Mouse (Mus musculus): Measurements from ENCODE around the gene Atg5. TPM values are rescaled to one million over a fixed set of nuclear protein-coding genes. Genes with fewer than 3 reads are reported as not detected.

Gene Atg5
- polyA plus RNA-seq, 1 experiment from 2014 or later = 50.3 TPM

GRCm38 (mm10) chr10:44340928-44341327 lies 72.8 kb downstream of the Atg5 start:
- Histone ChIP-seq H3K4me2 (ENCODE audit: low read depth, low read length) (no peak overlapping the region), H3K4me1 (replicated peaks; ENCODE audit: control insufficient read depth, insufficient read depth, low read length) (no peaks in the 10 kb centered on the region), H3K27me3 (ENCODE audit: control insufficient read depth, insufficient read depth, low read depth, low read length) (no peaks in the 10 kb centered on the region), H3K9ac (ENCODE audit: low read length) (no peak overlapping the region), H3K36me3 (ENCODE audit: control insufficient read depth, insufficient read depth, low read length) (no peaks in the 10 kb centered on the region), H3K9me3 (ENCODE audit: control insufficient read depth, low read length) (no peaks in the 10 kb centered on the region), H3K27ac (ENCODE audit: low read length) (no peak overlapping the region), H3K4me3 (ENCODE audit: low read length) (no peak overlapping the region)
- ATAC-seq (ENCODE audit: low read depth) = no peak
- WGBS = 88% methylated on average over 4 of the region's 4 CpGs

- no peaks in the 10 kb centered on the region for H3K4me1 ChIP-seq (replicated peaks; ENCODE audit: control insufficient read depth, insufficient read depth, low read length)
- ATAC-seq (ENCODE audit: low read depth) = no peak
- 93% methylated on average over 6 of the region's 6 CpGs for WGBS
- no peaks in the 10 kb centered on the region for H3K9me3 ChIP-seq (ENCODE audit: control insufficient read depth, low read length)
- no peak overlapping the region for H3K4me3 ChIP-seq (ENCODE audit: low read length)
- H3K9ac ChIP-seq (ENCODE audit: low read length) = no peak overlapping the region
- H3K36me3 ChIP-seq (ENCODE audit: control insufficient read depth, insufficient read depth, low read length) = no peaks in the 10 kb centered on the region
- no peak overlapping the region for H3K4me2 ChIP-seq (ENCODE audit: low read depth, low read length)
- H3K27me3 ChIP-seq (ENCODE audit: control insufficient read depth, insufficient read depth, low read depth, low read length) = no peaks in the 10 kb centered on the region
- no peak overlapping the region for H3K27ac ChIP-seq (ENCODE audit: low read length)
These were observed 73.8 kb downstream of the Atg5 start for GRCm38 (mm10) chr10:44341826-44342521.

GRCm38 (mm10) chr10:44343351-44343750 lies 75.2 kb downstream of the Atg5 start:
- Histone ChIP-seq H3K27ac (ENCODE audit: low read length) (no peak overlapping the region), H3K9me3 (ENCODE audit: control insufficient read depth, low read length) (no peaks in the 10 kb centered on the region), H3K9ac (ENCODE audit: low read length) (no peak overlapping the region), H3K4me3 (ENCODE audit: low read length) (no peak overlapping the region), H3K27me3 (ENCODE audit: control insufficient read depth, insufficient read depth, low read depth, low read length) (no peaks in the 10 kb centered on the region), H3K4me2 (ENCODE audit: low read depth, low read length) (no peak overlapping the region), H3K36me3 (ENCODE audit: control insufficient read depth, insufficient read depth, low read length) (no peaks in the 10 kb centered on the region), H3K4me1 (replicated peaks; ENCODE audit: control insufficient read depth, insufficient read depth, low read length) (no peaks in the 10 kb centered on the region)
- 81% methylated on average over 3 of the region's 3 CpGs for WGBS
- ATAC-seq (ENCODE audit: low read depth) = no peak

GRCm38 (mm10) chr10:44347549-44348172 lies 79.5 kb downstream of the Atg5 start:
- Histone ChIP-seq H3K4me1 (replicated peaks; ENCODE audit: control insufficient read depth, insufficient read depth, low read length) (no peaks in the 10 kb centered on the region), H3K27me3 (ENCODE audit: control insufficient read depth, insufficient read depth, low read depth, low read length) (no peaks in the 10 kb centered on the region), H3K27ac (ENCODE audit: low read length) (no peak overlapping the region), H3K9ac (ENCODE audit: low read length) (no peak overlapping the region), H3K4me3 (ENCODE audit: low read length) (no peak overlapping the region), H3K9me3 (ENCODE audit: control insufficient read depth, low read length) (no peaks in the 10 kb centered on the region), H3K4me2 (ENCODE audit: low read depth, low read length) (no peak overlapping the region), H3K36me3 (ENCODE audit: control insufficient read depth, insufficient read depth, low read length) (no peaks in the 10 kb centered on the region)
- no peak for ATAC-seq (ENCODE audit: low read depth)
- 78% methylated on average over 10 of the region's 10 CpGs for WGBS

GRCm38 (mm10) chr10:44348474-44349415 lies 80.6 kb downstream of the Atg5 start:
- Histone ChIP-seq H3K4me1 (replicated peaks; ENCODE audit: control insufficient read depth, insufficient read depth, low read length) (no peaks in the 10 kb centered on the region), H3K4me3 (ENCODE audit: low read length) (no peak overlapping the region), H3K36me3 (ENCODE audit: control insufficient read depth, insufficient read depth, low read length) (no peaks in the 10 kb centered on the region), H3K27ac (ENCODE audit: low read length) (no peak overlapping the region), H3K4me2 (ENCODE audit: low read depth, low read length) (no peak overlapping the region), H3K27me3 (ENCODE audit: control insufficient read depth, insufficient read depth, low read depth, low read length) (no peaks in the 10 kb centered on the region), H3K9me3 (ENCODE audit: control insufficient read depth, low read length) (no peaks in the 10 kb centered on the region), H3K9ac (ENCODE audit: low read length) (no peak overlapping the region)
- no peak for ATAC-seq (ENCODE audit: low read depth)
- WGBS = 47% methylated on average over 14 of the region's 14 CpGs

GRCm38 (mm10) chr10:44353467-44353866 lies 85.3 kb downstream of the Atg5 start:
- Histone ChIP-seq H3K4me3 (ENCODE audit: low read length) (no peak overlapping the region), H3K9me3 (ENCODE audit: control insufficient read depth, low read length) (no peaks in the 10 kb centered on the region), H3K27ac (ENCODE audit: low read length) (no peak overlapping the region), H3K4me1 (replicated peaks; ENCODE audit: control insufficient read depth, insufficient read depth, low read length) (peaks cover 4% of the 10 kb centered on the region), H3K4me2 (ENCODE audit: low read depth, low read length) (no peak overlapping the region), H3K9ac (ENCODE audit: low read length) (no peak overlapping the region), H3K36me3 (ENCODE audit: control insufficient read depth, insufficient read depth, low read length) (no peaks in the 10 kb centered on the region), H3K27me3 (ENCODE audit: control insufficient read depth, insufficient read depth, low read depth, low read length) (no peaks in the 10 kb centered on the region)
- no peak for ATAC-seq (ENCODE audit: low read depth)
- WGBS = 61% methylated on average over 4 of the region's 4 CpGs

- H3K4me2 ChIP-seq (ENCODE audit: low read depth, low read length) = no peak overlapping the region
- H3K4me3 ChIP-seq (ENCODE audit: low read length) = no peak overlapping the region
- no peak overlapping the region for H3K27ac ChIP-seq (ENCODE audit: low read length)
- 62% methylated on average over 10 of the region's 10 CpGs for WGBS
- H3K27me3 ChIP-seq (ENCODE audit: control insufficient read depth, insufficient read depth, low read depth, low read length) = no peaks in the 10 kb centered on the region
- no peaks in the 10 kb centered on the region for H3K36me3 ChIP-seq (ENCODE audit: control insufficient read depth, insufficient read depth, low read length)
- H3K4me1 ChIP-seq (replicated peaks; ENCODE audit: control insufficient read depth, insufficient read depth, low read length) = peaks cover 4% of the 10 kb centered on the region
- ATAC-seq (ENCODE audit: low read depth) = no peak
- no peak overlapping the region for H3K9ac ChIP-seq (ENCODE audit: low read length)
- H3K9me3 ChIP-seq (ENCODE audit: control insufficient read depth, low read length) = no peaks in the 10 kb centered on the region
These were observed 86.2 kb downstream of the Atg5 start for GRCm38 (mm10) chr10:44354393-44354792.

GRCm38 (mm10) chr10:44355216-44355615 lies 87.1 kb downstream of the Atg5 start:
- no peak overlapping the region for H3K9ac ChIP-seq (ENCODE audit: low read length)
- no peak overlapping the region for H3K4me3 ChIP-seq (ENCODE audit: low read length)
- WGBS = 73% methylated on average over 7 of the region's 7 CpGs
- H3K27me3 ChIP-seq (ENCODE audit: control insufficient read depth, insufficient read depth, low read depth, low read length) = no peaks in the 10 kb centered on the region
- no peak overlapping the region for H3K4me2 ChIP-seq (ENCODE audit: low read depth, low read length)
- ATAC-seq (ENCODE audit: low read depth) = no peak
- no peaks in the 10 kb centered on the region for H3K9me3 ChIP-seq (ENCODE audit: control insufficient read depth, low read length)
- H3K36me3 ChIP-seq (ENCODE audit: control insufficient read depth, insufficient read depth, low read length) = no peaks in the 10 kb centered on the region
- no peak overlapping the region for H3K27ac ChIP-seq (ENCODE audit: low read length)
- H3K4me1 ChIP-seq (replicated peaks; ENCODE audit: control insufficient read depth, insufficient read depth, low read length) = peaks cover 4% of the 10 kb centered on the region

- Histone ChIP-seq H3K9ac (ENCODE audit: low read length) (no peak overlapping the region), H3K27ac (ENCODE audit: low read length) (no peak overlapping the region), H3K36me3 (ENCODE audit: control insufficient read depth, insufficient read depth, low read length) (no peaks in the 10 kb centered on the region), H3K27me3 (ENCODE audit: control insufficient read depth, insufficient read depth, low read depth, low read length) (no peaks in the 10 kb centered on the region), H3K9me3 (ENCODE audit: control insufficient read depth, low read length) (no peaks in the 10 kb centered on the region), H3K4me1 (replicated peaks; ENCODE audit: control insufficient read depth, insufficient read depth, low read length) (peaks cover 4% of the 10 kb centered on the region), H3K4me2 (ENCODE audit: low read depth, low read length) (no peak overlapping the region), H3K4me3 (ENCODE audit: low read length) (no peak overlapping the region)
- WGBS = 89% methylated on average over 5 of the region's 5 CpGs
- no peak for ATAC-seq (ENCODE audit: low read depth)
These were observed 88.5 kb downstream of the Atg5 start for GRCm38 (mm10) chr10:44356625-44357024.
